Mouse (Mus musculus) cerebellum, adult 9-10 months (tissue): ENCODE measurements at regions not wholly inside any gene's neighbourhood (a gene's known extent, or its start where the extent isn't known, plus 50 kb on each side); places are given as distances from the start of the nearest gene placed in this dataset.

Experiments
- DNase-seq: peaks from one replicate; pipeline ENCODE4 v3.0.0; 2022

- peak; percentile 41 for DNase-seq
Observed at GRCm38 (mm10) chrX:61119499-61119898, 65.9 kb downstream of the Cdr1 start.

GRCm38 (mm10) chrX:61117368-61117767 lies 68.0 kb downstream of the Cdr1 start:
- DNase-seq, result peak; percentile 49

GRCm38 (mm10) chrX:61116010-61116447 lies 69.3 kb downstream of the Cdr1 start:
- DNase-seq, result peak; percentile 68
